Mouse (Mus musculus) granulocyte monocyte progenitor cell, adult 5-6 weeks (primary cell): ENCODE data around the gene Ipcef1. TPM values are rescaled to one million over a fixed set of nuclear protein-coding genes. Genes with fewer than 3 reads are reported as not detected.

Experiments
- ATAC-seq: replicated peaks from 2 replicates; pipeline ENCODE4 v1.8.0; 2016; ENCODE audit warnings: mild to moderate bottlenecking, moderate TSS enrichment, inconsistent platforms; ENCODE audit not compliant: poor library complexity, severe bottlenecking
- total RNA-seq, 2 experiments: library from RNA; stranded (forward) in 1 of 2; stranded (reverse) in 1 of 2; fragments of 200-712, 200-1000 nt in 1 of 2; fragments of >200 nt in 1 of 2; fragmentation: Nextera tagmentation in 1 of 2; gene quantifications; 2 replicates each; pipeline ENCODE4 v1.2.3; 2014 to 2017

The Ipcef1 gene
- total RNA-seq, 2 experiments from 2014 or later: 2.1 to 2.6 TPM

GRCm38 (mm10) chr10:7041032-7041431, 11.2 kb downstream of the Ipcef1 start:
- ATAC-seq: peak; percentile 33

GRCm38 (mm10) chr10:7037194-7037593, 15.1 kb downstream of the Ipcef1 start:
- peak; percentile 86 for ATAC-seq

GRCm38 (mm10) chr10:7035547-7035946, 16.7 kb downstream of the Ipcef1 start:
- ATAC-seq: no peak

GRCm38 (mm10) chr10:7033459-7033858, 18.8 kb downstream of the Ipcef1 start:
- ATAC-seq: 0 out of 2 replicates have a peak, but pooled peaks have one; percentile 21

- ATAC-seq: no peak
These were observed 27.2 kb downstream of the Ipcef1 start for GRCm38 (mm10) chr10:7025028-7025427.

- ATAC-seq: no peak
These were observed 31.7 kb downstream of the Ipcef1 start for GRCm38 (mm10) chr10:7020551-7020950.

GRCm38 (mm10) chr10:7019781-7020386, 32.4 kb downstream of the Ipcef1 start:
- no peak for ATAC-seq

GRCm38 (mm10) chr10:7015199-7015598, 37.1 kb downstream of the Ipcef1 start:
- ATAC-seq: no peak; the same call in 1 of the 2 replicates

GRCm38 (mm10) chr10:7010543-7010942, 41.7 kb downstream of the Ipcef1 start:
- no peak for ATAC-seq

- no peak for ATAC-seq
These were observed 47.2 kb downstream of the Ipcef1 start for GRCm38 (mm10) chr10:7004980-7005538.

- ATAC-seq: peak; percentile 75
These were observed 48.4 kb downstream of the Ipcef1 start for GRCm38 (mm10) chr10:7003898-7004297.

- no peak for ATAC-seq
These were observed 52.9 kb downstream of the Ipcef1 start for GRCm38 (mm10) chr10:6999355-6999754.

- ATAC-seq: no peak
These were observed 53.6 kb downstream of the Ipcef1 start for GRCm38 (mm10) chr10:6998576-6999250.

- ATAC-seq: no peak
These were observed 55.4 kb downstream of the Ipcef1 start for GRCm38 (mm10) chr10:6996895-6997294.

- 0 out of 2 replicates have a peak, but pooled peaks have one; percentile 2 for ATAC-seq
These were observed 63.7 kb downstream of the Ipcef1 start for GRCm38 (mm10) chr10:6988555-6988954.

GRCm38 (mm10) chr10:6987399-6988098, 64.7 kb downstream of the Ipcef1 start:
- no peak for ATAC-seq

- peak; percentile 72 for ATAC-seq
These were observed 66.0 kb downstream of the Ipcef1 start for GRCm38 (mm10) chr10:6986246-6986645.

GRCm38 (mm10) chr10:6983431-6983830, 68.8 kb downstream of the Ipcef1 start:
- ATAC-seq: no peak

- ATAC-seq: peak; percentile 59
These were observed 69.5 kb downstream of the Ipcef1 start for GRCm38 (mm10) chr10:6982751-6983151.

- peak; percentile 42 for ATAC-seq
These were observed 72.0 kb downstream of the Ipcef1 start for GRCm38 (mm10) chr10:6980236-6980635.

- ATAC-seq: no peak
These were observed 72.5 kb downstream of the Ipcef1 start for GRCm38 (mm10) chr10:6979789-6980188.
